Mouse (Mus musculus) neural tube, embryonic 10.5 days (tissue): Measurements from ENCODE around the gene Prr30.
"Not testable (repeated sequence)": the region's sequence is repeated elsewhere in the genome, so short reads cannot be mapped to it uniquely, and the experiment has no call there.

Experiments
- DNase-seq: peaks from one replicate; pipeline ENCODE4 v3.0.0-alpha.2; 2017; ENCODE audit warnings: low spot score; ENCODE audit errors: extremely low spot score

Gene Prr30

DNA sequence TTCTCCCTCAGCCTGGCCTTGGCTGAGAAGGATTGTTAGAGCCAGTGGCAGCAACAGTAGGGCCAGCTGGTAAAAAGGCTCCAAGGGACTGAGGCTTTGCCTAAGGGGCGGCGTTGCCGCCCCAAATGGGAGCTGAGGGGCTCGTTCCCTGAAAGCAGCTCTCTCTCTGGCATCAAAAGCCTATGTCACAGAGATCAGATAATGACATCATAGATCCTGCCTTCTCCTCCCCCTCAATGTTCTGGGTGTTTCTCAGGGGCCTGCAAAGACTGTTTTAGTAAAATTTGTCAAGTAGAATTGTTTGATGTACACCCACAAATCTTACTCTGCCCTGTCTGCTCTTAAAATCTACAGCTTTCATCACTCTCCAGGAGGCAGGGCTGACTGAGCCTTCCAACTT, at the start of gene Prr30:
Gene Prr30 (minus strand): TSS at position 101 of the 400 bp plus-strand sequence.
- DNase-seq, result no peak

DNA sequence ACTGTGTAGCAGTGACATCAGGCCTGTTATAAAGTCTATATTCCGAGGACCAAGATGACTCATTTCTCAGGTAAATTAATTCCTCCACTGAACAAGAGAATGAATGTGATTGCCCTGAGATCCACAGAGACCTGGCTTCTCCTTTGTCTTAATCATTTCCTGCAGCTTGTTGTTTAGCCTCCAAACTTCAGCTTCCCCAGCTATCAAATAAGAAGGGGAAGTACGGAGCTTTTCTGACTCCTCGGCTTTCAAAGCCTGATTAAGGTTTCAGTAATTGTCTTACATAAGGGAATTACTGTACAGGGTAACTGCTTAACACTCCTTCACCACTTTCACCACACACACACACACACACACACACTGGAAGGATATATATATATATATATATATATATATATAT, 46.7 kb upstream of the Prr30 start:
- no peak for DNase-seq

DNA sequence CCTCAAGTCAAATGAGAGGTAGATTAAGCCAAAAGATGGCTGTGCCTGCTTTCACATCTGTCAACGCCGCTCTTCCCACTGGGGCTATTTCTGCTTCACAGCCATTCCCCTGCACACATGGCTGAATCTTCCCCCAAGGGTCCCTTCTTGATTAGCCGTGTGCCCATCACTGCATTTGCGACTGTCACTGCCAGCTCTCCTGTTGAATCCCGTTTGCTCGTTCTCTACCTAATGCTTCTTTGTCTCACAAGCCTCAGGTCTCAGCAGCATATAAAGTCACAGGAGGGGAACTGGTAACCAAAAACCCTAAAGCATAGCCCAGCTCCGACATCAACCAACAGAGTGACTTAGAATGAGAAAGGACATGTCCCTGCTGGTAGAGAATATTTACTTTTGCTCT, 45.6 kb upstream of the Prr30 start:
- no peak for DNase-seq

DNA sequence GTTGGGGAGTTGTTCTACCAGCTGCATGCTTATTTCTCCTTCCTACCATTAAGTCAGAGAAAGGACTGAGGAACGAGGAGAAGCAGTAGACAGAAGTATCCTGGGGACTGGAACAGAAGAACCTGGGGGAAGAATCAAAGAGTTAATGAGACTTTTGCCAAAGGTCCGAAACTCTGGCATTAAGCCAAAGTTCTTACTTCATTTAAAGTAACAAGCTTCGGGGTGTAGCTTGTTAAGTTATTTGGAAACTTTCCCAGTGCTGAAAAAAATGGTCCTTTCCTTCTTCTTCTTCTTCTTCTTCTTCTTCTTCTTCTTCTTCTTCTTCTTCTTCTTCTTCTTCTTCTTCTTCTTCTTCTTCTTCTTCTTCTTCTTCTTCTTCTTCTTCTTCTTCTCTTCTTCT, 44.3 kb upstream of the Prr30 start:
- DNase-seq, result not testable (repeated sequence)

- no peak for DNase-seq
These were observed 37.8 kb upstream of the Prr30 start for GRCm38 (mm10) chr14:101237965-101238364.

- no peak for DNase-seq
These were observed 28.9 kb upstream of the Prr30 start for GRCm38 (mm10) chr14:101229068-101229467.

- no peak for DNase-seq
These were observed 22.2 kb upstream of the Prr30 start for GRCm38 (mm10) chr14:101222319-101222718.

DNA sequence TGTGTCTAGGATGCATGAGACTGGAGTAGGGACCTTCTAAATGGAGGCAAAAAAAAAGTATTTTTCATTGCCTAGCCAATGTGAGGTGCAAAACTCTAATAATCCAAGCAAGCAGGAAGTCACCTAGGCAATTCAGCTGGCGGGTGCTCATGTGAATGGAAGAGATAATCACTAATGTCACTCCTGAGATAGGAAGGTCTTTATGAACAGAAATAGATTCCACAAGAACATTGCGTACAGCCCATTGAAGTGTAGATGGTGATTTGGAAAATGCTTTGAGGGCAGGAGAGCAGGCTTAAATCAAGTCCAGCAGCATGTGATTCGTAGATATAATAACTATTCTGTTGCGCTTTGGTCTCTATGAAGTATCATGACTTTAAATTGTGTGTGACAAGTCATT, 27.9 kb downstream of the Prr30 start:
- DNase-seq, result no peak
